Mouse (Mus musculus): ENCODE measurements at regions not wholly inside any gene's neighbourhood (a gene's known extent, or its start where the extent isn't known, plus 50 kb on each side); places are given as distances from the start of the nearest gene placed in this dataset.

- H3K27me3 ChIP-seq (replicated peaks; ENCODE audit: control insufficient read depth, insufficient read depth, low read length), result no peaks in the 10 kb centered on the region
- H3K4me1 ChIP-seq (ENCODE audit: control insufficient read depth, insufficient read depth, low read length), result no peaks in the 10 kb centered on the region
- H3K36me3 ChIP-seq (ENCODE audit: control insufficient read depth, insufficient read depth, low read length), result no peaks in the 10 kb centered on the region
- DNase-seq, result no peak
- no peak overlapping the region for H3K4me3 ChIP-seq (ENCODE audit: insufficient read depth, low read depth, low read length)
- no peak for TF ChIP-seq CTCF (conservative IDR thresholded peaks at IDR 0.05; ENCODE audit: insufficient read depth, insufficient read length, low read depth, low read length)
- TF ChIP-seq POLR2A (IDR thresholded peaks at IDR 0.05; ENCODE audit: low read depth, low read length), result no peak
- no peak overlapping the region for H3K27ac ChIP-seq (ENCODE audit: insufficient read depth, low read depth, low read length)
- WGBS, result 88% methylated on average over 6 of the region's 6 CpGs
Measured at GRCm38 (mm10) chr4:142464066-142464465, 224.9 kb upstream of the Kazn start.

- TF ChIP-seq CTCF (conservative IDR thresholded peaks at IDR 0.05; ENCODE audit: insufficient read depth, insufficient read length, low read depth, low read length), result no peak
- no peak for TF ChIP-seq POLR2A (IDR thresholded peaks at IDR 0.05; ENCODE audit: low read depth, low read length)
- Histone ChIP-seq H3K4me3 (ENCODE audit: insufficient read depth, low read depth, low read length) (no peak overlapping the region), H3K36me3 (ENCODE audit: control insufficient read depth, insufficient read depth, low read length) (no peaks in the 10 kb centered on the region), H3K4me1 (ENCODE audit: control insufficient read depth, insufficient read depth, low read length) (no peaks in the 10 kb centered on the region), H3K27me3 (replicated peaks; ENCODE audit: control insufficient read depth, insufficient read depth, low read length) (no peaks in the 10 kb centered on the region), H3K27ac (ENCODE audit: insufficient read depth, low read depth, low read length) (no peak overlapping the region)
- WGBS, result 75% methylated on average over 13 of the region's 13 CpGs
- no peak for DNase-seq
Measured at GRCm38 (mm10) chr4:142460468-142461086, 221.4 kb upstream of the Kazn start.

- H3K4me3 ChIP-seq (ENCODE audit: insufficient read depth, low read depth, low read length), result no peak overlapping the region
- H3K27ac ChIP-seq (ENCODE audit: insufficient read depth, low read depth, low read length), result no peak overlapping the region
- no peaks in the 10 kb centered on the region for H3K27me3 ChIP-seq (replicated peaks; ENCODE audit: control insufficient read depth, insufficient read depth, low read length)
- no peak for TF ChIP-seq CTCF (conservative IDR thresholded peaks at IDR 0.05; ENCODE audit: insufficient read depth, insufficient read length, low read depth, low read length)
- TF ChIP-seq POLR2A (IDR thresholded peaks at IDR 0.05; ENCODE audit: low read depth, low read length), result no peak
- 56% methylated on average over 11 of the region's 11 CpGs for WGBS
- H3K4me1 ChIP-seq (ENCODE audit: control insufficient read depth, insufficient read depth, low read length), result no peaks in the 10 kb centered on the region
- H3K36me3 ChIP-seq (ENCODE audit: control insufficient read depth, insufficient read depth, low read length), result no peaks in the 10 kb centered on the region
- no peak for DNase-seq
Measured at GRCm38 (mm10) chr4:142452614-142453013, 213.4 kb upstream of the Kazn start.

GRCm38 (mm10) chr4:142450884-142451283, 211.7 kb upstream of the Kazn start:
- WGBS, result 70% methylated on average over 3 of the region's 3 CpGs
- Histone ChIP-seq H3K4me1 (ENCODE audit: control insufficient read depth, insufficient read depth, low read length) (no peaks in the 10 kb centered on the region), H3K36me3 (ENCODE audit: control insufficient read depth, insufficient read depth, low read length) (no peaks in the 10 kb centered on the region), H3K27ac (ENCODE audit: insufficient read depth, low read depth, low read length) (no peak overlapping the region), H3K4me3 (ENCODE audit: insufficient read depth, low read depth, low read length) (no peak overlapping the region), H3K27me3 (replicated peaks; ENCODE audit: control insufficient read depth, insufficient read depth, low read length) (no peaks in the 10 kb centered on the region)
- TF ChIP-seq POLR2A (IDR thresholded peaks at IDR 0.05; ENCODE audit: low read depth, low read length), result no peak
- no peak for TF ChIP-seq CTCF (conservative IDR thresholded peaks at IDR 0.05; ENCODE audit: insufficient read depth, insufficient read length, low read depth, low read length)
- peak; percentile 11 for DNase-seq

- H3K27me3 ChIP-seq (replicated peaks; ENCODE audit: control insufficient read depth, insufficient read depth, low read length), result no peaks in the 10 kb centered on the region
- H3K36me3 ChIP-seq (ENCODE audit: control insufficient read depth, insufficient read depth, low read length), result no peaks in the 10 kb centered on the region
- TF ChIP-seq CTCF (conservative IDR thresholded peaks at IDR 0.05; ENCODE audit: insufficient read depth, insufficient read length, low read depth, low read length) (no peak), POLR2A (IDR thresholded peaks at IDR 0.05; ENCODE audit: low read depth, low read length) (no peak)
- H3K4me1 ChIP-seq (ENCODE audit: control insufficient read depth, insufficient read depth, low read length), result no peaks in the 10 kb centered on the region
- no peak overlapping the region for H3K4me3 ChIP-seq (ENCODE audit: insufficient read depth, low read depth, low read length)
- WGBS, result 68% methylated on average over 13 of the region's 13 CpGs
- no peak overlapping the region for H3K27ac ChIP-seq (ENCODE audit: insufficient read depth, low read depth, low read length)
- no peak for DNase-seq
Measured at GRCm38 (mm10) chr4:142449713-142450112, 210.5 kb upstream of the Kazn start.

GRCm38 (mm10) chr4:142449198-142449702, 210.0 kb upstream of the Kazn start:
- Histone ChIP-seq H3K27ac (ENCODE audit: insufficient read depth, low read depth, low read length) (no peak overlapping the region), H3K4me3 (ENCODE audit: insufficient read depth, low read depth, low read length) (no peak overlapping the region), H3K27me3 (replicated peaks; ENCODE audit: control insufficient read depth, insufficient read depth, low read length) (no peaks in the 10 kb centered on the region), H3K4me1 (ENCODE audit: control insufficient read depth, insufficient read depth, low read length) (no peaks in the 10 kb centered on the region), H3K36me3 (ENCODE audit: control insufficient read depth, insufficient read depth, low read length) (no peaks in the 10 kb centered on the region)
- WGBS, result 83% methylated on average over 14 of the region's 14 CpGs
- TF ChIP-seq POLR2A (IDR thresholded peaks at IDR 0.05; ENCODE audit: low read depth, low read length) (no peak), CTCF (conservative IDR thresholded peaks at IDR 0.05; ENCODE audit: insufficient read depth, insufficient read length, low read depth, low read length) (no peak)
- DNase-seq, result no peak

GRCm38 (mm10) chr4:142447529-142447928, 208.3 kb upstream of the Kazn start:
- Histone ChIP-seq H3K36me3 (ENCODE audit: control insufficient read depth, insufficient read depth, low read length) (no peaks in the 10 kb centered on the region), H3K4me3 (ENCODE audit: insufficient read depth, low read depth, low read length) (no peak overlapping the region), H3K27me3 (replicated peaks; ENCODE audit: control insufficient read depth, insufficient read depth, low read length) (no peaks in the 10 kb centered on the region), H3K27ac (ENCODE audit: insufficient read depth, low read depth, low read length) (no peak overlapping the region), H3K4me1 (ENCODE audit: control insufficient read depth, insufficient read depth, low read length) (no peaks in the 10 kb centered on the region)
- 35% methylated on average over 7 of the region's 7 CpGs for WGBS
- TF ChIP-seq CTCF (conservative IDR thresholded peaks at IDR 0.05; ENCODE audit: insufficient read depth, insufficient read length, low read depth, low read length) (no peak), POLR2A (IDR thresholded peaks at IDR 0.05; ENCODE audit: low read depth, low read length) (no peak)
- DNase-seq, result peak; percentile 21
